ENCODE assay signal across 17 mouse cellular contexts in the genomic region with DNA sequence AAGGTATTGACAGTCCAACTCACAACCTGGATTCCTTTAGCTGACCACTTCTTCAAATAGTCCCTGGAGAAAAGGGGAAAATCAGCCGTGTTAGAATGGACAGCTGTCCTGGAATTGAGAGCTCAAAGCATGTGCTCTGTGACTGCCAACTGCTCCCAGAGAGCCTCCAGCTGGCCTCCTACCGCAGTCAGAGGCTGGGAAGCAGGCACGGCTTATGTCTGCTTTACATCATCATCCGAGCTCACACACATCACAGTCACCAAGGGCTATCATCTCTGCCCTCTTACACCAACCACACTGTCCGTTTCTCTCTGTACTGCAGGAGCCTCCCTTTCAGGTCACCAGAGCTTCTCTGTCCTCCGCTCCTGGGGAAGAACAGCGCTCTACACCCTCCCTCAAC. TPM values are rescaled to one million over a fixed set of nuclear protein-coding genes. Genes with fewer than 3 reads are reported as not detected.
DNase-seq lines count a peak whose midpoint lies in the region; ATAC-seq and TF ChIP-seq lines count a peak whose summit lies in the region.
"Had no signal": no experiment of that assay in that cellular context is flagged by ENCODE, and none has a peak within 500 bp of the region (broad histone marks: within the 10 kb centered on the region; RNA-seq: fewer than 3 reads in every experiment).

No protein-coding gene starts in this region.

- no peak overlapping the region for H3K4me2 ChIP-seq in hindbrain, embryonic 14.5 days (replicated peaks)
- H3K4me2 ChIP-seq: embryonic facial prominence, embryonic 12.5 days; heart, embryonic 13.5 days; hindbrain, embryonic 13.5 days; liver, embryonic 11.5 days; midbrain, embryonic 15.5 days had no signal

- no peaks in the 10 kb centered on the region for H3K9me3 ChIP-seq in hindbrain, embryonic 14.5 days (ENCODE audit: control insufficient read depth, low read length)
- H3K9me3 ChIP-seq: embryonic facial prominence, embryonic 12.5 days; heart, embryonic 13.5 days; hindbrain, embryonic 13.5 days; midbrain, embryonic 15.5 days had no signal

- no peak overlapping the region for H3K4me3 ChIP-seq in cerebellum, adult 2 months (replicated peaks; ENCODE audit: insufficient read depth, low read depth, low read length)
- H3K4me3 ChIP-seq in layer of hippocampus, adult 2 months, result no peak overlapping the region; the same call in 1 of the 2 replicates
- no peak overlapping the region for H3K4me3 ChIP-seq in hindbrain, embryonic 14.5 days (replicated peaks; ENCODE audit: low read length)
- H3K4me3 ChIP-seq: embryonic facial prominence, embryonic 12.5 days; heart, embryonic 13.5 days; hindbrain, embryonic 13.5 days; midbrain, embryonic 15.5 days; myocyte had no signal

- H3K27ac ChIP-seq in cerebellum, adult 2 months (ENCODE audit: insufficient read depth, low read length), result peak overlapping the region; percentile 1; the same call in 1 of the 2 replicates
- H3K27ac ChIP-seq in layer of hippocampus, adult 2 months, result peak overlapping the region; percentile 79
- H3K27ac ChIP-seq in hindbrain, embryonic 14.5 days, result no peak overlapping the region
- H3K27ac ChIP-seq: embryonic facial prominence, embryonic 12.5 days; heart, embryonic 13.5 days; hindbrain, embryonic 13.5 days; midbrain, embryonic 15.5 days had no signal

- DNase-seq in frontal cortex, postnatal 10 days (ENCODE audit: low spot score in 2 of 2), result no peak
- DNase-seq in MN1 (ENCODE audit: low spot score), result peak; percentile 48
- peak; percentile 49 to 69 for DNase-seq in cerebellum, adult 2 months
- DNase-seq in layer of hippocampus, adult 2 months (ENCODE audit: low spot score in 2 of 2), result peak in 1 of 2 experiments; percentile 32
- DNase-seq in hindbrain, embryonic 14.5 days (ENCODE audit: low spot score), result no peak
- no peak for DNase-seq in urinary bladder, postnatal 36 days (ENCODE audit: low spot score in 2 of 2)
- DNase-seq: adrenal gland, adult 2 months; kidney, adult 9 months; lung, adult 18-20 months; lung, postnatal 14 days had no signal

- no peak for TF ChIP-seq CTCF in cerebellum, adult 2 months (IDR thresholded peaks at IDR 0.05; ENCODE audit: borderline replicate concordance, insufficient read depth, low read depth, low read length)
- no peak for TF ChIP-seq CTCF in layer of hippocampus, adult 2 months (conservative IDR thresholded peaks at IDR 0.05)

- peak; percentile 56; the same call in 1 of the 2 replicates for ATAC-seq in frontal cortex, adult (ENCODE audit: low TSS enrichment)
- ATAC-seq in hindbrain, embryonic 14.5 days (ENCODE audit: low FRiP score), result no peak

- H3K4me1 ChIP-seq in cerebellum, adult 2 months (ENCODE audit: control insufficient read depth, insufficient read depth, low read length), result peaks cover 17% of the 10 kb centered on the region
- H3K4me1 ChIP-seq in hindbrain, embryonic 14.5 days (replicated peaks; ENCODE audit: control insufficient read depth, insufficient read depth, low read length), result no peaks in the 10 kb centered on the region
- H3K4me1 ChIP-seq: embryonic facial prominence, embryonic 12.5 days; heart, embryonic 13.5 days; hindbrain, embryonic 13.5 days; midbrain, embryonic 15.5 days had no signal

- no peak overlapping the region for H3K9ac ChIP-seq in hindbrain, embryonic 14.5 days
- H3K9ac ChIP-seq: embryonic facial prominence, embryonic 12.5 days; heart, embryonic 13.5 days; hindbrain, embryonic 13.5 days; midbrain, embryonic 15.5 days had no signal

- 33% methylated on average over 7 of the region's 7 CpGs for WGBS in cerebellum, adult 2 months
- 85% methylated on average over 7 of the region's 7 CpGs for WGBS in hindbrain, embryonic 14.5 days

- no peak for TF ChIP-seq POLR2A in cerebellum, adult 2 months (IDR thresholded peaks at IDR 0.05; ENCODE audit: borderline replicate concordance, insufficient read depth, low read length)

- no peaks in the 10 kb centered on the region for H3K27me3 ChIP-seq in cerebellum, adult 2 months (ENCODE audit: control insufficient read depth, insufficient read depth, low read length)
- H3K27me3 ChIP-seq in hindbrain, embryonic 14.5 days (ENCODE audit: control insufficient read depth, insufficient read depth, low read length), result no peaks in the 10 kb centered on the region
- H3K27me3 ChIP-seq: embryonic facial prominence, embryonic 12.5 days; hindbrain, embryonic 13.5 days; midbrain, embryonic 15.5 days had no signal

- peaks cover 74% of the 10 kb centered on the region for H3K36me3 ChIP-seq in hindbrain, embryonic 14.5 days (replicated peaks; ENCODE audit: control insufficient read depth, insufficient read depth)

RNA-seq across cellular contexts. Expression of a gene that starts 16.5 kb away (rescaled TPM):
- 345 and 354 TPM in 2 replicates for polyA plus RNA-seq in cerebellum, adult 2 months (2012; rRNA removed)
- 100 to 1,000 TPM; 204 to 214 TPM for total RNA-seq in layer of hippocampus, adult 2 months (2021)
- polyA plus RNA-seq in hindbrain, embryonic 14.5 days (2014; fragmentation: Nextera tagmentation; extraction: Ambion mirVana), result 228 and 243 TPM in 2 replicates

RNA-seq across cellular contexts. Expression of a gene that starts 23.3 kb away (rescaled TPM):
- 63.1 and 72.8 TPM in 2 replicates for polyA plus RNA-seq in cerebellum, adult 2 months (2012; rRNA removed)
- total RNA-seq in layer of hippocampus, adult 2 months (2021), result 10 to 100 TPM; 41.5 to 50.3 TPM
- 18.5 and 18.7 TPM in 2 replicates for polyA plus RNA-seq in hindbrain, embryonic 14.5 days (2014; fragmentation: Nextera tagmentation; extraction: Ambion mirVana)

RNA-seq across cellular contexts. Expression of a gene that starts 50.9 kb away (rescaled TPM):
- 72.3 and 74.3 TPM in 2 replicates for polyA plus RNA-seq in cerebellum, adult 2 months (2012; rRNA removed)
- total RNA-seq in layer of hippocampus, adult 2 months (2021), result 10 to 100 TPM; 58.5 to 65.1 TPM
- polyA plus RNA-seq in hindbrain, embryonic 14.5 days (2014; fragmentation: Nextera tagmentation; extraction: Ambion mirVana), result 93.9 and 101 TPM in 2 replicates

Comparison
In these comparisons a context has a peak if more than half of its experiments do, and no peak if none do; other contexts are left out.
1. DNase-seq: peak in MN1 (single experiment) and cerebellum, adult 2 months (2 of 2); none in frontal cortex, postnatal 10 days (0 of 2), hindbrain, embryonic 14.5 days (single experiment) and urinary bladder, postnatal 36 days (0 of 2).